Mouse (Mus musculus) midbrain, embryonic 16.5 days (tissue): ENCODE data around the gene Tnfrsf13b. TPM values are rescaled to one million over a fixed set of nuclear protein-coding genes. Genes with fewer than 3 reads are reported as not detected.

ENCODE experiments used
- ATAC-seq: fragments of 200-750 bp; cut with Nextera tagmentation; 2 replicates; pipeline ENCODE4 v1.8.0; 2017; ENCODE audit warnings: moderate TSS enrichment
- H3K27ac ChIP-seq: fragments of 300-500 bp; sonication (generic); 2 replicates; pipeline ENCODE4 v1.5.1; 2014; ENCODE audit warnings: mild to moderate bottlenecking, low read length, mixed read lengths
- H3K27me3 ChIP-seq: fragments of 300-500 bp; sonication (generic); 2 replicates; pipeline ENCODE4 v1.6.1; 2014; ENCODE audit warnings: low read depth, low read length, mixed read lengths; ENCODE audit not compliant: control insufficient read depth, insufficient read depth
- H3K36me3 ChIP-seq: fragments of 300-500 bp; sonication (generic); 2 replicates; pipeline ENCODE4 v1.6.1; 2014; ENCODE audit warnings: mild to moderate bottlenecking, low read length, moderate library complexity, mixed read lengths; ENCODE audit not compliant: control insufficient read depth, insufficient read depth
- H3K4me1 ChIP-seq: fragments of 300-500 bp; sonication (generic); 2 replicates; pipeline ENCODE4 v1.6.1; 2014; ENCODE audit warnings: mild to moderate bottlenecking, low read length, mixed read lengths; ENCODE audit not compliant: control insufficient read depth, insufficient read depth
- H3K4me2 ChIP-seq: fragments of 300-500 bp; sonication (generic); 2 replicates; pipeline ENCODE4 v1.6.1; 2014; ENCODE audit warnings: mild to moderate bottlenecking, low read length, mixed read lengths
- H3K4me3 ChIP-seq: fragments of 300-500 bp; sonication (generic); 2 replicates; pipeline ENCODE4 v1.5.1; 2014; ENCODE audit warnings: low read depth, mild to moderate bottlenecking, low read length, moderate library complexity, mixed read lengths
- H3K9ac ChIP-seq: fragments of 300-500 bp; sonication (generic); 2 replicates; pipeline ENCODE4 v1.6.1; 2014; ENCODE audit warnings: low read depth, low read length, mixed read lengths
- H3K9me3 ChIP-seq: fragments of 300-500 bp; sonication (generic); replicated peaks from 2 replicates; pipeline ENCODE4 v1.6.1; 2014; ENCODE audit warnings: mild to moderate bottlenecking, low read length, mixed read lengths; ENCODE audit not compliant: control insufficient read depth, poor library complexity, severe bottlenecking
- WGBS: fragments of 180-500 bp; shearing (Covaris S2); extraction: QIAGEN DNeasy Blood & Tissue Kit; methylation state at CpG from one replicate; pipeline ENCODE4 v1.1.7; 2014; 5-methylcytosine and 5-hydroxymethylcytosine counted together
- polyA plus RNA-seq: library from polyadenylated mRNA; unstranded; fragments of >200 nt; fragmentation: Nextera tagmentation; extraction: Ambion mirVana; gene quantifications from 2 replicates; pipeline ENCODE4 v1.2.1, GENCODE M21; 2015

Tnfrsf13b gene
- polyA plus RNA-seq, 1 experiment from 2014 or later: 1.2 TPM

- no peak for ATAC-seq
- Histone ChIP-seq H3K4me3 (no peak overlapping the region), H3K36me3 (no peaks in the 10 kb centered on the region), H3K9me3 (no peaks in the 10 kb centered on the region), H3K9ac (no peak overlapping the region), H3K4me1 (peaks cover 7% of the 10 kb centered on the region; the same call in 1 of the 2 replicates), H3K4me2 (no peak overlapping the region), H3K27me3 (no peaks in the 10 kb centered on the region), H3K27ac (no peak overlapping the region)
- WGBS: 89% methylated on average over 6 of the region's 6 CpGs
These were observed 16.5 kb downstream of the Tnfrsf13b start for GRCm38 (mm10) chr11:61142941-61143530.

- H3K4me2 ChIP-seq: no peak overlapping the region
- peaks cover 7% of the 10 kb centered on the region; the same call in 1 of the 2 replicates for H3K4me1 ChIP-seq
- ATAC-seq: no peak
- H3K27ac ChIP-seq: no peak overlapping the region
- H3K27me3 ChIP-seq: no peaks in the 10 kb centered on the region
- no peak overlapping the region for H3K9ac ChIP-seq
- H3K36me3 ChIP-seq: no peaks in the 10 kb centered on the region
- 81% methylated on average over 7 of the region's 7 CpGs for WGBS
- H3K9me3 ChIP-seq: no peaks in the 10 kb centered on the region
- H3K4me3 ChIP-seq: no peak overlapping the region
These were observed 17.3 kb downstream of the Tnfrsf13b start for GRCm38 (mm10) chr11:61143564-61144469.

- ATAC-seq: no peak
- Histone ChIP-seq H3K27me3 (no peaks in the 10 kb centered on the region), H3K9ac (no peak overlapping the region), H3K4me1 (peaks cover 7% of the 10 kb centered on the region; the same call in 1 of the 2 replicates), H3K9me3 (no peaks in the 10 kb centered on the region), H3K27ac (no peak overlapping the region), H3K4me2 (no peak overlapping the region), H3K4me3 (no peak overlapping the region), H3K36me3 (no peaks in the 10 kb centered on the region)
- WGBS: 59% methylated on average over 8 of the region's 8 CpGs
These were observed 19.0 kb downstream of the Tnfrsf13b start for GRCm38 (mm10) chr11:61145551-61145950.

- Histone ChIP-seq H3K9ac (peak overlapping the region; percentile 45), H3K4me3 (peak overlapping the region; percentile 36), H3K4me1 (peaks cover 7% of the 10 kb centered on the region; the same call in 1 of the 2 replicates), H3K36me3 (0 out of 2 replicates have a peak, but pooled peaks cover 3% of the 10 kb centered on the region), H3K9me3 (no peaks in the 10 kb centered on the region), H3K27me3 (no peaks in the 10 kb centered on the region), H3K4me2 (peak overlapping the region; percentile 63), H3K27ac (no peak overlapping the region)
- peak; percentile 52; the same call in 1 of the 2 replicates for ATAC-seq
- WGBS: 12% methylated on average over 20 of the region's 20 CpGs
These were observed 20.2 kb downstream of the Tnfrsf13b start for GRCm38 (mm10) chr11:61146645-61147299.

- H3K4me3 ChIP-seq: peak overlapping the region; percentile 36
- H3K4me1 ChIP-seq: peaks cover 7% of the 10 kb centered on the region; the same call in 1 of the 2 replicates
- H3K36me3 ChIP-seq: peaks cover 8% of the 10 kb centered on the region
- no peak overlapping the region for H3K27ac ChIP-seq
- 6% methylated on average over 32 of the region's 32 CpGs for WGBS
- H3K9ac ChIP-seq: peak overlapping the region; percentile 45
- peak; percentile 75 for ATAC-seq
- no peaks in the 10 kb centered on the region for H3K27me3 ChIP-seq
- peak overlapping the region; percentile 63 for H3K4me2 ChIP-seq
- H3K9me3 ChIP-seq: no peaks in the 10 kb centered on the region
These were observed 20.7 kb downstream of the Tnfrsf13b start for GRCm38 (mm10) chr11:61147300-61147683.

GRCm38 (mm10) chr11:61150233-61151001, 23.9 kb downstream of the Tnfrsf13b start:
- no peak overlapping the region for H3K4me2 ChIP-seq
- H3K36me3 ChIP-seq: peaks cover 34% of the 10 kb centered on the region
- no peak for ATAC-seq

GRCm38 (mm10) chr11:61155727-61156126, 29.2 kb downstream of the Tnfrsf13b start:
- no peak for ATAC-seq
- Histone ChIP-seq H3K27ac (no peak overlapping the region), H3K9me3 (no peaks in the 10 kb centered on the region), H3K36me3 (peaks cover 77% of the 10 kb centered on the region), H3K4me1 (no peaks in the 10 kb centered on the region), H3K4me3 (no peak overlapping the region), H3K9ac (no peak overlapping the region), H3K27me3 (no peaks in the 10 kb centered on the region), H3K4me2 (no peak overlapping the region)
- WGBS: 87% methylated on average over 2 of the region's 2 CpGs

More at GRCm38 (mm10) chr11:61150233-61151001, 23.9 kb downstream of the Tnfrsf13b start:
- no peak overlapping the region for H3K9ac ChIP-seq
- H3K9me3 ChIP-seq: no peaks in the 10 kb centered on the region
- no peak overlapping the region for H3K4me3 ChIP-seq
- peaks cover 7% of the 10 kb centered on the region; the same call in 1 of the 2 replicates for H3K4me1 ChIP-seq
- no peaks in the 10 kb centered on the region for H3K27me3 ChIP-seq
- H3K27ac ChIP-seq: no peak overlapping the region
- WGBS: 80% methylated on average over 6 of the region's 6 CpGs

- ATAC-seq: no peak
- H3K4me1 ChIP-seq: no peaks in the 10 kb centered on the region
- H3K9me3 ChIP-seq: no peaks in the 10 kb centered on the region
- H3K27ac ChIP-seq: no peak overlapping the region
- WGBS: 49% methylated on average over 3 of the region's 3 CpGs
- no peak overlapping the region for H3K4me2 ChIP-seq
- no peak overlapping the region for H3K4me3 ChIP-seq
- H3K36me3 ChIP-seq: peaks cover 82% of the 10 kb centered on the region
- no peak overlapping the region for H3K9ac ChIP-seq
- no peaks in the 10 kb centered on the region for H3K27me3 ChIP-seq
These were observed 31.6 kb downstream of the Tnfrsf13b start for GRCm38 (mm10) chr11:61158141-61158540.
